Mouse (Mus musculus): ENCODE data around the gene Garnl3. TPM values are rescaled to one million over a fixed set of nuclear protein-coding genes. Genes with fewer than 3 reads are reported as not detected.

The Garnl3 gene
- polyA plus RNA-seq (2015; fragmentation: Nextera tagmentation; extraction: Ambion mirVana): 1.0 and 1.1 TPM in 2 replicates

- no peak for ATAC-seq (ENCODE audit: low read depth)
- Histone ChIP-seq H3K27me3 (ENCODE audit: control insufficient read depth, insufficient read depth, low read depth, low read length) (peaks cover 38% of the 10 kb centered on the region), H3K9me3 (replicated peaks; ENCODE audit: control insufficient read depth, low read length) (no peaks in the 10 kb centered on the region), H3K4me2 (ENCODE audit: low read depth, low read length) (peak within 1 kb of the TSS; percentile 93), H3K9ac (ENCODE audit: low read depth, low read length) (no peak within 1 kb of the TSS; the same call in 1 of the 2 replicates), H3K4me1 (ENCODE audit: control insufficient read depth, low read depth, low read length) (peaks cover 21% of the 10 kb centered on the region), H3K27ac (ENCODE audit: low read length) (no peak within 1 kb of the TSS; the same call in 1 of the 2 replicates), H3K4me3 (ENCODE audit: low read depth, low read length) (peak within 1 kb of the TSS; percentile 67), H3K36me3 (ENCODE audit: control insufficient read depth, insufficient read depth) (no peaks in the 10 kb centered on the region)
- WGBS (ENCODE audit: insufficient replicate concordance): 1% methylated on average over 22 of the region's 22 CpGs
Observed at GRCm38 (mm10) chr2:33131500-33132092, at the start of gene Garnl3. Gene Garnl3, minus strand, starts transcription at chr2:33131654.

GRCm38 (mm10) chr2:33179930-33180630 is 48.6 kb upstream of the Garnl3 start:
- no peaks in the 10 kb centered on the region for H3K27me3 ChIP-seq (ENCODE audit: control insufficient read depth, insufficient read depth, low read depth, low read length)
- no peaks in the 10 kb centered on the region; the same call in 1 of the 2 replicates for H3K4me1 ChIP-seq (ENCODE audit: control insufficient read depth, low read depth, low read length)
- no peak overlapping the region for H3K4me2 ChIP-seq (ENCODE audit: low read depth, low read length)
- no peak overlapping the region for H3K4me3 ChIP-seq (ENCODE audit: low read depth, low read length)
- no peak overlapping the region for H3K27ac ChIP-seq (ENCODE audit: low read length)
- H3K9me3 ChIP-seq (replicated peaks; ENCODE audit: control insufficient read depth, low read length): no peaks in the 10 kb centered on the region
- no peak for ATAC-seq (ENCODE audit: low read depth)
- H3K36me3 ChIP-seq (ENCODE audit: control insufficient read depth, insufficient read depth): no peaks in the 10 kb centered on the region
- WGBS (ENCODE audit: insufficient replicate concordance): 57% methylated on average over 16 of the region's 16 CpGs
- no peak overlapping the region for H3K9ac ChIP-seq (ENCODE audit: low read depth, low read length)

- WGBS (ENCODE audit: insufficient replicate concordance): 70% methylated on average over 14 of the region's 14 CpGs
- H3K4me2 ChIP-seq (ENCODE audit: low read depth, low read length): no peak overlapping the region
- H3K27me3 ChIP-seq (ENCODE audit: control insufficient read depth, insufficient read depth, low read depth, low read length): no peaks in the 10 kb centered on the region
- H3K9ac ChIP-seq (ENCODE audit: low read depth, low read length): no peak overlapping the region
- H3K27ac ChIP-seq (ENCODE audit: low read length): no peak overlapping the region
- no peak for ATAC-seq (ENCODE audit: low read depth)
- H3K4me1 ChIP-seq (ENCODE audit: control insufficient read depth, low read depth, low read length): no peaks in the 10 kb centered on the region; the same call in 1 of the 2 replicates
- no peaks in the 10 kb centered on the region for H3K36me3 ChIP-seq (ENCODE audit: control insufficient read depth, insufficient read depth)
- H3K9me3 ChIP-seq (replicated peaks; ENCODE audit: control insufficient read depth, low read length): no peaks in the 10 kb centered on the region
- no peak overlapping the region for H3K4me3 ChIP-seq (ENCODE audit: low read depth, low read length)
Observed at GRCm38 (mm10) chr2:33179171-33179929, 47.9 kb upstream of the Garnl3 start.

GRCm38 (mm10) chr2:33178243-33178932 is 46.9 kb upstream of the Garnl3 start:
- Histone ChIP-seq H3K27ac (ENCODE audit: low read length) (no peak overlapping the region), H3K4me1 (ENCODE audit: control insufficient read depth, low read depth, low read length) (no peaks in the 10 kb centered on the region; the same call in 1 of the 2 replicates), H3K4me3 (ENCODE audit: low read depth, low read length) (no peak overlapping the region), H3K4me2 (ENCODE audit: low read depth, low read length) (no peak overlapping the region), H3K36me3 (ENCODE audit: control insufficient read depth, insufficient read depth) (no peaks in the 10 kb centered on the region), H3K27me3 (ENCODE audit: control insufficient read depth, insufficient read depth, low read depth, low read length) (no peaks in the 10 kb centered on the region), H3K9ac (ENCODE audit: low read depth, low read length) (no peak overlapping the region), H3K9me3 (replicated peaks; ENCODE audit: control insufficient read depth, low read length) (no peaks in the 10 kb centered on the region)
- 58% methylated on average over 11 of the region's 11 CpGs for WGBS (ENCODE audit: insufficient replicate concordance)
- no peak for ATAC-seq (ENCODE audit: low read depth)

DNA sequence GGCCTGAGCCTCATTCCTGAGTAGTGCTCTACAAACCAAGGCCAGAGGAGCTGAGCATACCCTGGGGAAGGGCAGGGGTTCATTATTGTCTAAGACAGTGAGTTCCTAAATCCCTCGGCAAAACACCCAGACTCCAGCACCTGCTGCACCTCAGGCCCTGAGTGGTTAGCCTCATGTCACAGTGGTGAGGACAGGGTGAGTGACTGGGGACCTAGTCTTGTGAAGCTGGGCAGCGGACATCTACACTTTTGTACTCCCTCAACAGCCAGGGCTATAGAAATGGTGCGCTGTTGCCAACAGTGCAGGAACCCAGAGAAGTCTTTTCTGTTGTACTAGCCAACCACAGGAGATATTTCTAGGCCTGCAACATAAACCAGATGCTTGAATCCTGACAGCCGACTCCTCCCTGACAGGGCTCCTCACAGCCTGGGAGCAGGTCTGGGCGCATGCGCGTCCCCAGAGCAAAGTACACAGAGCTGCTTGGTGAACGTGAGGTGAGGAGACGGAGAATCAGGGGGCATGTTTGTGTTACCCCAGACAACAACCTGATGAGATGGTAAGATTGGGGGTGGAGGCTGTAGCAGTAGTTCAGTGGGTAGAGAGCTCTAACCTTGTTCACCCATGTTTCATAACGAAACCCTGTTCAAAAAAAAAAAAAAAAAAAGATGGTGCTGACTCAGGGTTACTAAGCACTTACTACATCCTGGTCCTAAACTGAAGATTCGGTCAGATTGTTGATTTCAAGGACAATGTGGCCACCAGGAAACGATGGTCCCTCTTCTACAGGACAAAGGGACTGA is 46.2 kb upstream of the Garnl3 start:
- Histone ChIP-seq H3K4me1 (ENCODE audit: control insufficient read depth, low read depth, low read length) (no peaks in the 10 kb centered on the region; the same call in 1 of the 2 replicates), H3K27ac (ENCODE audit: low read length) (no peak overlapping the region), H3K4me2 (ENCODE audit: low read depth, low read length) (no peak overlapping the region), H3K9ac (ENCODE audit: low read depth, low read length) (no peak overlapping the region), H3K27me3 (ENCODE audit: control insufficient read depth, insufficient read depth, low read depth, low read length) (no peaks in the 10 kb centered on the region), H3K36me3 (ENCODE audit: control insufficient read depth, insufficient read depth) (no peaks in the 10 kb centered on the region), H3K9me3 (replicated peaks; ENCODE audit: control insufficient read depth, low read length) (no peaks in the 10 kb centered on the region), H3K4me3 (ENCODE audit: low read depth, low read length) (no peak overlapping the region)
- ATAC-seq (ENCODE audit: low read depth): peak; percentile 69
- WGBS (ENCODE audit: insufficient replicate concordance): 56% methylated on average over 12 of the region's 12 CpGs

- no peak for ATAC-seq (ENCODE audit: low read depth)
- no peaks in the 10 kb centered on the region for H3K9me3 ChIP-seq (replicated peaks; ENCODE audit: control insufficient read depth, low read length)
- no peaks in the 10 kb centered on the region for H3K36me3 ChIP-seq (ENCODE audit: control insufficient read depth, insufficient read depth)
- no peak overlapping the region for H3K27ac ChIP-seq (ENCODE audit: low read length)
- H3K4me2 ChIP-seq (ENCODE audit: low read depth, low read length): no peak overlapping the region
- 53% methylated on average over 2 of the region's 2 CpGs for WGBS (ENCODE audit: insufficient replicate concordance)
- H3K9ac ChIP-seq (ENCODE audit: low read depth, low read length): no peak overlapping the region
- no peak overlapping the region for H3K4me3 ChIP-seq (ENCODE audit: low read depth, low read length)
- H3K4me1 ChIP-seq (ENCODE audit: control insufficient read depth, low read depth, low read length): no peaks in the 10 kb centered on the region; the same call in 1 of the 2 replicates
- H3K27me3 ChIP-seq (ENCODE audit: control insufficient read depth, insufficient read depth, low read depth, low read length): no peaks in the 10 kb centered on the region
Observed at GRCm38 (mm10) chr2:33176921-33177320, 45.5 kb upstream of the Garnl3 start.

- Histone ChIP-seq H3K27ac (ENCODE audit: low read length) (no peak overlapping the region), H3K4me2 (ENCODE audit: low read depth, low read length) (no peak overlapping the region), H3K9me3 (replicated peaks; ENCODE audit: control insufficient read depth, low read length) (no peaks in the 10 kb centered on the region), H3K4me1 (ENCODE audit: control insufficient read depth, low read depth, low read length) (no peaks in the 10 kb centered on the region; the same call in 1 of the 2 replicates), H3K36me3 (ENCODE audit: control insufficient read depth, insufficient read depth) (no peaks in the 10 kb centered on the region), H3K9ac (ENCODE audit: low read depth, low read length) (no peak overlapping the region), H3K27me3 (ENCODE audit: control insufficient read depth, insufficient read depth, low read depth, low read length) (no peaks in the 10 kb centered on the region), H3K4me3 (ENCODE audit: low read depth, low read length) (no peak overlapping the region)
- ATAC-seq (ENCODE audit: low read depth): no peak
- 14% methylated on average over 7 of the region's 7 CpGs for WGBS (ENCODE audit: insufficient replicate concordance)
Observed at GRCm38 (mm10) chr2:33176516-33176915, 45.1 kb upstream of the Garnl3 start.

GRCm38 (mm10) chr2:33173686-33174085 is 42.2 kb upstream of the Garnl3 start:
- no peak overlapping the region for H3K4me3 ChIP-seq (ENCODE audit: low read depth, low read length)
- 76% methylated on average over 7 of the region's 7 CpGs for WGBS (ENCODE audit: insufficient replicate concordance)
- no peaks in the 10 kb centered on the region for H3K27me3 ChIP-seq (ENCODE audit: control insufficient read depth, insufficient read depth, low read depth, low read length)
- no peak overlapping the region for H3K27ac ChIP-seq (ENCODE audit: low read length)
- H3K4me2 ChIP-seq (ENCODE audit: low read depth, low read length): no peak overlapping the region
- no peak for ATAC-seq (ENCODE audit: low read depth)
- no peaks in the 10 kb centered on the region for H3K36me3 ChIP-seq (ENCODE audit: control insufficient read depth, insufficient read depth)
- no peak overlapping the region for H3K9ac ChIP-seq (ENCODE audit: low read depth, low read length)
- H3K9me3 ChIP-seq (replicated peaks; ENCODE audit: control insufficient read depth, low read length): no peaks in the 10 kb centered on the region
- H3K4me1 ChIP-seq (ENCODE audit: control insufficient read depth, low read depth, low read length): no peaks in the 10 kb centered on the region; the same call in 1 of the 2 replicates
